Mouse (Mus musculus) heart, embryonic 14.5 days (tissue): ENCODE results near the gene Ctsf. TPM values are rescaled to one million over a fixed set of nuclear protein-coding genes. Genes with fewer than 3 reads are reported as not detected.

Source experiments
- polyA plus RNA-seq: library from polyadenylated mRNA; unstranded; fragments of >200 nt; fragmentation: Nextera tagmentation; extraction: Ambion mirVana; gene quantifications from 2 replicates; pipeline ENCODE4 v1.2.1, GENCODE M21; 2014

Gene Ctsf
- polyA plus RNA-seq, 1 experiment from 2014 or later: 39.2 TPM

Other genes with a start within 250 kb of the Ctsf start
- 5.1 and 6.1 TPM in 2 replicates for gene Lrfn4, start 239.5 kb upstream of the Ctsf start, polyA plus RNA-seq
- 35.8 and 38.5 TPM in 2 replicates for gene Rce1, start 229.5 kb upstream of the Ctsf start, polyA plus RNA-seq
- gene Gm960, start 156.5 kb upstream of the Ctsf start, polyA plus RNA-seq: 1.1 TPM in 2 replicates
- gene Sptbn2, start 144.0 kb upstream of the Ctsf start, polyA plus RNA-seq: 0.24 and 0.27 TPM in 2 replicates
- gene Rbm4b, start 98.6 kb upstream of the Ctsf start, polyA plus RNA-seq: 34.1 and 35.2 TPM in 2 replicates
- 55.9 and 63.1 TPM in 2 replicates for gene Rbm4, start 61.2 kb upstream of the Ctsf start, polyA plus RNA-seq
- gene Gm21992, start 43.5 kb upstream of the Ctsf start, polyA plus RNA-seq: 20.9 and 24.4 TPM in 2 replicates
- 41.5 and 42.6 TPM in 2 replicates for gene Rbm14, start 43.5 kb upstream of the Ctsf start, polyA plus RNA-seq
- 38.8 and 39.0 TPM in 2 replicates for gene Ccs, start 15.8 kb upstream of the Ctsf start, polyA plus RNA-seq
- not detected in 2 replicates for gene Ccdc87, start 15.8 kb upstream of the Ctsf start, polyA plus RNA-seq
- 1.5 and 2.0 TPM in 2 replicates for gene Actn3, start 22.8 kb downstream of the Ctsf start, polyA plus RNA-seq
- gene Zdhhc24, start 23.5 kb downstream of the Ctsf start, polyA plus RNA-seq: 7.2 and 8.2 TPM in 2 replicates
- 1.5 and 2.4 TPM in 2 replicates for gene Bbs1, start 51.5 kb downstream of the Ctsf start, polyA plus RNA-seq
- gene Dpp3, start 73.2 kb downstream of the Ctsf start, polyA plus RNA-seq: 60.8 and 71.8 TPM in 2 replicates
- gene Peli3, start 88.0 kb downstream of the Ctsf start, polyA plus RNA-seq: 0.51 and 0.81 TPM in 2 replicates
- 110 and 111 TPM in 2 replicates for gene Mrpl11, start 107.0 kb downstream of the Ctsf start, polyA plus RNA-seq
- 0.18 TPM in 1 of 2 replicates, not detected in the other for gene Npas4, start 135.2 kb downstream of the Ctsf start, polyA plus RNA-seq
- 10.2 and 10.9 TPM in 2 replicates for gene Slc29a2, start 168.7 kb downstream of the Ctsf start, polyA plus RNA-seq
- 49.9 and 53.1 TPM in 2 replicates for gene B4gat1, start 183.7 kb downstream of the Ctsf start, polyA plus RNA-seq
- 1.3 and 1.4 TPM in 2 replicates for gene AC124502.3, start 183.8 kb downstream of the Ctsf start, polyA plus RNA-seq
- gene Brms1, start 186.2 kb downstream of the Ctsf start, polyA plus RNA-seq: 27.5 and 31.2 TPM in 2 replicates
- gene Rin1, start 195.4 kb downstream of the Ctsf start, polyA plus RNA-seq: 1.9 and 2.7 TPM in 2 replicates
- gene Cd248, start 212.9 kb downstream of the Ctsf start, polyA plus RNA-seq: 15.3 and 16.8 TPM in 2 replicates
- 3.7 and 3.9 TPM in 2 replicates for gene Tmem151a, start 230.4 kb downstream of the Ctsf start, polyA plus RNA-seq
- 112 and 122 TPM in 2 replicates for gene Yif1a, start 233.4 kb downstream of the Ctsf start, polyA plus RNA-seq
- gene Cnih2, start 243.4 kb downstream of the Ctsf start, polyA plus RNA-seq: 4.4 and 5.4 TPM in 2 replicates